8 mouse cellular contexts compared by ENCODE assay signal in the genomic region with DNA sequence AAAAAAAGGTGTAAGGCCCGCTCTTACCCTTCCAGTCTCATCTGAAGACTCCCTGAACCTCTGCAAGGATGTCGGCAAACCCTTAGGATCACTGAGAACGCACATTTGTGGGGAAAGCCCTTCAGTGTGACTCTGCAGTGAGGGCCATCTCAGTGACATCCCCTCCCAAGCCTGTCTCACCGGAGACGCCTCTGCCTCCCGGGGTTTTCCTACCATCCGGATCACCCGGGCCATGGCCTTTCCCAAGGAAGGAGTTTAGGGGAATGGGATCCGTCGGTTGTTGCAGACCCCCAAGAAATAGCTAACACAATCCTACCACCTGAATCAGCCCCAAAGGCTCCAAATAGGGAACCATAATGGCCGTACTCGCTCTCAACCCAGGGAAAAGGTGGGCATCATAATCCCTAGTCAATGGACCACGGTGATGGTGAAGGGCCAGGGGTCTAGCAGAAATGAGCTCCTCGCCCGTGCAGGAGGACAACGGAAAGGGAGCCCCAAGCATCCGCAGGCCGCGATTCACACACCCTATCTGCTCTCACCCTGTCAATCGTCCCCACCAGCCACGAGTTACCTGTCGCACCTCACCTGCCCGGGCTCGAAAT. TPM values are rescaled to one million over a fixed set of nuclear protein-coding genes. Genes with fewer than 3 reads are reported as not detected.
A peak's percentile ranks its signal among the peaks of the same experiment; 100 is the strongest.
DNase-seq lines count a peak whose midpoint lies in the region; ATAC-seq and TF ChIP-seq lines count a peak whose summit lies in the region.

No protein-coding gene starts in this region.

- peak overlapping the region; percentile 99 for H3K27ac ChIP-seq in kidney, adult 2 months (ENCODE audit: insufficient read depth, low read depth, low read length)
- H3K27ac ChIP-seq in embryonic facial prominence, embryonic 15.5 days (replicated peaks): peak overlapping the region; percentile 99

- TF ChIP-seq CTCF in kidney, adult 2 months (conservative IDR thresholded peaks at IDR 0.05; ENCODE audit: insufficient read depth, insufficient read length, low read depth, low read length): no peak
- TF ChIP-seq CTCF in G1E (IDR thresholded peaks at IDR 0.05; ENCODE audit: low read depth, low read length): no peak

- H3K27me3 ChIP-seq in kidney, adult 2 months (replicated peaks; ENCODE audit: control insufficient read depth, insufficient read depth, low read length): no peaks in the 10 kb centered on the region
- no peaks in the 10 kb centered on the region for H3K27me3 ChIP-seq in G1E (ENCODE audit: insufficient read depth, low read length)
- H3K27me3 ChIP-seq in embryonic facial prominence, embryonic 15.5 days: no peaks in the 10 kb centered on the region
- H3K27me3 ChIP-seq in megakaryocyte, embryonic 14.5 days (replicated peaks): no peaks in the 10 kb centered on the region

- ATAC-seq in G1E (ENCODE audit: extremely low read depth, insufficient number of reproducible peaks, low FRiP score, poor library complexity, severe bottlenecking): no peak
- peak; percentile 7; the same call in 1 of the 2 replicates for ATAC-seq in embryonic facial prominence, embryonic 15.5 days (ENCODE audit: insufficient number of reproducible peaks, low FRiP score, low TSS enrichment, low read depth)

- peak overlapping the region; percentile 93 for H3K9ac ChIP-seq in embryonic facial prominence, embryonic 15.5 days

- WGBS in kidney, adult 2 months: under 1% methylated on average over 24 of the region's 24 CpGs
- under 1% methylated on average over 24 of the region's 24 CpGs for WGBS in embryonic facial prominence, embryonic 15.5 days

- H3K9me3 ChIP-seq in G1E (replicated peaks): no peaks in the 10 kb centered on the region
- no peaks in the 10 kb centered on the region for H3K9me3 ChIP-seq in embryonic facial prominence, embryonic 15.5 days (replicated peaks)
- H3K9me3 ChIP-seq in megakaryocyte, embryonic 14.5 days: no peaks in the 10 kb centered on the region

- peak overlapping the region; percentile 88 for H3K4me2 ChIP-seq in embryonic facial prominence, embryonic 15.5 days (replicated peaks)

- H3K4me1 ChIP-seq in kidney, adult 2 months (ENCODE audit: control insufficient read depth, insufficient read depth, low read length): peaks cover 6% of the 10 kb centered on the region; the same call in 1 of the 2 replicates
- peaks cover 34% of the 10 kb centered on the region for H3K4me1 ChIP-seq in G1E (ENCODE audit: insufficient read depth, low read depth, low read length)
- peaks cover 8% of the 10 kb centered on the region for H3K4me1 ChIP-seq in embryonic facial prominence, embryonic 15.5 days
- peaks cover 38% of the 10 kb centered on the region for H3K4me1 ChIP-seq in megakaryocyte, embryonic 14.5 days

- no peaks in the 10 kb centered on the region for H3K36me3 ChIP-seq in kidney, adult 2 months (ENCODE audit: control insufficient read depth, insufficient read depth, low read length)
- H3K36me3 ChIP-seq in G1E (replicated peaks): peaks cover 4% of the 10 kb centered on the region
- H3K36me3 ChIP-seq in embryonic facial prominence, embryonic 15.5 days: no peaks in the 10 kb centered on the region
- H3K36me3 ChIP-seq in megakaryocyte, embryonic 14.5 days (replicated peaks; ENCODE audit: low read length): peaks cover 2% of the 10 kb centered on the region

- peak; percentile 20 for DNase-seq in kidney, adult 2 months
- DNase-seq in kidney, postnatal 14 days: no peak
- DNase-seq in G1E (ENCODE audit: low spot score): no peak
- DNase-seq in induced T-regulatory cell, adult 2 months (ENCODE audit: low read depth): peak; percentile 46
- peak; percentile 33 for DNase-seq in testis, postnatal 14 days (ENCODE audit: low spot score)
- DNase-seq in layer of hippocampus, adult 9-10 months (ENCODE audit: low spot score): no peak

- no peak for TF ChIP-seq POLR2A in kidney, adult 2 months (IDR thresholded peaks at IDR 0.05; ENCODE audit: low read depth, low read length)

- peak overlapping the region; percentile 87 for H3K4me3 ChIP-seq in kidney, adult 2 months (ENCODE audit: insufficient read depth, low read depth, low read length)
- H3K4me3 ChIP-seq in G1E (ENCODE audit: low read depth, low read length): peak overlapping the region; percentile 99
- H3K4me3 ChIP-seq in embryonic facial prominence, embryonic 15.5 days (replicated peaks): peak overlapping the region; percentile 98
- H3K4me3 ChIP-seq in megakaryocyte, embryonic 14.5 days (replicated peaks): peak overlapping the region; percentile 100

RNA-seq across cellular contexts. Expression of a gene that starts 1.0 kb away (rescaled TPM):
- polyA plus RNA-seq in kidney, adult 2 months (2012; rRNA removed): 115 and 139 TPM in 2 replicates
- total RNA-seq in G1E (2014; fragmentation: Nextera tagmentation): 57.4 and 62.7 TPM in 2 replicates
- 158 and 174 TPM in 2 replicates for total RNA-seq in G1E (2017)
- polyA plus RNA-seq in G1E (2012): 1.6 and 2.7 TPM in 2 replicates
- polyA plus RNA-seq in embryonic facial prominence, embryonic 15.5 days (2015; fragmentation: Nextera tagmentation; extraction: Ambion mirVana): 57.8 and 58.1 TPM in 2 replicates
- polyA plus RNA-seq in megakaryocyte, embryonic 14.5 days (2012; ENCODE audit: insufficient read depth, low replicate concordance): 0.77 and 3.0 TPM in 2 replicates

RNA-seq across cellular contexts. Expression of a gene that starts 1.2 kb away (rescaled TPM):
- polyA plus RNA-seq in kidney, adult 2 months (2012; rRNA removed): 8.8 and 9.3 TPM in 2 replicates
- total RNA-seq in G1E (2014; fragmentation: Nextera tagmentation) (171 and 207 TPM in 2 replicates), G1E (2017) (73.3 and 89.8 TPM in 2 replicates)
- polyA plus RNA-seq in G1E (2012): 44.5 and 57.3 TPM in 2 replicates
- 99.0 and 108 TPM in 2 replicates for polyA plus RNA-seq in embryonic facial prominence, embryonic 15.5 days (2015; fragmentation: Nextera tagmentation; extraction: Ambion mirVana)
- 1.1 and 6.5 TPM in 2 replicates for polyA plus RNA-seq in megakaryocyte, embryonic 14.5 days (2012; ENCODE audit: insufficient read depth, low replicate concordance)

RNA-seq across cellular contexts. Expression of a gene that starts 34.6 kb away (rescaled TPM):
- polyA plus RNA-seq in kidney, adult 2 months (2012; rRNA removed): 12.6 and 13.2 TPM in 2 replicates
- total RNA-seq in G1E (2014; fragmentation: Nextera tagmentation) (50.4 and 56.7 TPM in 2 replicates), G1E (2017) (10.2 TPM in 2 replicates)
- polyA plus RNA-seq in G1E (2012): 4.0 and 4.4 TPM in 2 replicates
- 2.3 and 2.7 TPM in 2 replicates for polyA plus RNA-seq in embryonic facial prominence, embryonic 15.5 days (2015; fragmentation: Nextera tagmentation; extraction: Ambion mirVana)
- polyA plus RNA-seq in megakaryocyte, embryonic 14.5 days (2012; ENCODE audit: insufficient read depth, low replicate concordance): 0.88 and 0.89 TPM in 2 replicates

Comparison
In these comparisons a context has a peak if more than half of its experiments do, and no peak if none do; other contexts are left out.
1. DNase-seq: peak in kidney, adult 2 months (single experiment), induced T-regulatory cell, adult 2 months (single experiment) and testis, postnatal 14 days (single experiment); none in kidney, postnatal 14 days (single experiment), G1E (single experiment) and layer of hippocampus, adult 9-10 months (single experiment).
2. RNA of a gene that starts 1.0 kb away (polyA plus RNA-seq): 115 to 139 TPM in kidney, adult 2 months and 57.8 to 58.1 TPM in embryonic facial prominence, embryonic 15.5 days; 0.77 to 3.0 TPM in megakaryocyte, embryonic 14.5 days and 1.6 to 2.7 TPM in G1E; every median in the first group is over 10 times any median in the second.
3. Peak in every context shown above with its lines, with median percentiles within 50 percentile points of each other: H3K4me3 ChIP-seq.